Mouse (Mus musculus): ENCODE measurements around the gene Catsperb.
"Not testable (repeated sequence)": the region's sequence is repeated elsewhere in the genome, so short reads cannot be mapped to it uniquely, and the experiment has no call there.

Gene Catsperb

DNA sequence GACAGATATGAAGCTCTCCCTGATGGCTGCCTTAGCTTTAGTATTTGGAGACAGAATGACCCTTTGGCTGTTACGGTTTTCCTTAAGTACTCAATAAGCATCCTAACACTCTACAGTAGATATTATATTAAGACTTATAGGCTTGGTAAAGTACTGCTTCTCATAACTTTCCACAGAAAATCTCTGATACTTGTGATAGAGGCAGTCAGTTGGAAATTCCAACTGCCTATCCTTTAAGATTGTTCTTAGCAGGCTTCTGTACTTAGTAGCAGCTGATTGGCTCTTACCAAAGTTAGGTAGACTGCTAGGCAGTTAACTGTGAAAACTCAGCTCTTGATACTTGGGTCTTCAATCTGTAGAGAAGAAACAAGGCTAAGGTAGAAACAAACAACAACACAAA lies at the start of gene Catsperb:
TSS of gene Catsperb (plus strand) at position 301 of the 400 bp plus-strand sequence.
- not testable (repeated sequence) for DNase-seq

DNA sequence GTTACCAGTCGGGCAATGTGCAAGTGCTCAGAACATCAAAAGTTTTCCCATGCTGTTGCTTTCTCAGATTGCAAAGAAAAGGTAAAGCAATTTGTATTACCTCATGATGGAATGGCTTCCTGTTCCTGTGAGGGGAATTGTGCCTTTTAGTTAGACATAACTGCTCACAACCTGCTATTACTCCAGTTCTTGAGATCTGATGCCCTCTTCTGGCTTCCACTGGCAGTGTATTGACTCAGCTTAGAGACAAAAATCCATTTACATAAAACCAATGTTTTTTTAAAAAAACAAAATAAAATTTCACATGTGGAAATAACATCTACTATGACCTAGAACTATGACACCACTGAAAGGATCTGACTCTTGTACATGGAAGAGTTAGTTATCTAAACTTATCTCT lies 43.0 kb upstream of the Catsperb start:
- DNase-seq = peak; percentile 0

DNA sequence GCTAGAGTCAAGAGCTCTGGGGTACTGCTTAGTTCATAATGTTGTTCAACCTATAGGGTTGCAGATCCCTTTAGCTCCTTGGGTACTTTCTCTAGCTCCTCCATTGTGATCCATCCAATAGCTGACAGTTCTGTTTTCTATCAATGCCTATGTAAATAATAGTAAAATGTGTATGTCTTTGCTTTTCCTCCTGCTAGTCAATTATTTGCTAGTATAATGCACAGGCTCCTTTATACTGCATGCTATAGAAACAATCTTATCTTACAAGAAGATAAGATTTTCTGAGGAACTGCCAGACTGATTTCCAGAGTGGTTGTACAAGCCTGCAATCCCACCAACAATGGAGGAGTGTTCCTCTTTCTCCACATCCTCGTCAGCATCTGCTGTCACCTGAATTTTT lies 23.0 kb upstream of the Catsperb start:
- not testable (repeated sequence) for DNase-seq

DNA sequence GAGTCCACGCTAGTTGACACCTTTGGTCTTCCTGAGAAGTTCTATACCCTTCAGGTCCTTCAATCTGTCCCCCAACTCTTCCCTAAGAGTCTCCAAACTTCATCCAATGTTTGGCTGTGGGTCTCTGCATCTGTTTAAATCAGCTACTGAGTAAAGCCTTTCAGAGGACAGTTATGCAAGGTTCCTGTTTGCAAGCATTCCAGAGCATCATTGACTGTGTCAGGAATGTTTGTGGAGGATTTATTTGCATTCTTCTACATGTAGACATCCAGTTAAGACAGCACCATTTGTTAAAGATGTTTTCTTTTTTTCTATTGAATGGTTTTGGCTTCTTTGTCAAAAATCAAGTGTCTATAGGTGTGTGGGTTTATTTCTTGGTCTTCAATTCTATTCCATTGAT lies 21.7 kb downstream of the Catsperb start:
- DNase-seq = no peak

DNA sequence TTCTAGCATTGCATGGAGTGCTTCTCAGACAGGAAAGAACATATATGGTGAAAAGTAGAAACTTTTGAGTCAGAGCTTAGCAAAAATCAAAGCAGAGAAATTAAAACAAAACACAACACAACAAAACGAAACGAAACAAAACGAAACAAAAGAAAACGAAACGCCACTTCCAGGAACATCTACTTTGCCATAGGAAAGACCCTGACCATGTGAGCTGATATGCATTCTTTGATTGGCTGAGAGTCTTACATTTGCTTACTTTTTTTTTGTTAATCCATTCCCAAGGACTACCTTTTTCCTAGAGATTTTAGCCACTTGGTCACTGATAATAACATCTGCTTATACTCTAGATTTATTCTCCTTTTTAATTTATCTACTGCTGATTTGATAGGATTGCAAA lies 57.6 kb downstream of the Catsperb start:
- no peak for DNase-seq

DNA sequence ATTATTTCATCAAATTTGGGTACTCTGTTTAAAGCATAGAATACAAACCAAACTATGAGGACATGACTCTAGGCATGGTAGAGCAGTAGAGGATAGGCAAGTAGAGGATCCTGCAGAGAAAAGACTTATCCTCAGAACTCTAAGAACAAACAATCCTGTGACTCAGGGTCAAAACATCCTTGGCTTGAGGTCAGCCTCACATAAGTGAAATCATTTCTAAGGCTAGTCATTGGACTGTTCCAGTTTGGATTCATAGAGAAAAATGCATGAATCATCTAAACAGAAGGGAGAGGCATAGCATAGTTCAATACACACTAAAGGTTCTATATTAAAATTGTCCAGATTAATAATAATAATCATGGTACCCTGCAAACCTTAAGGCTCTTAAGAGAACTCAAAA lies 79.1 kb downstream of the Catsperb start:
- DNase-seq = no peak

DNA sequence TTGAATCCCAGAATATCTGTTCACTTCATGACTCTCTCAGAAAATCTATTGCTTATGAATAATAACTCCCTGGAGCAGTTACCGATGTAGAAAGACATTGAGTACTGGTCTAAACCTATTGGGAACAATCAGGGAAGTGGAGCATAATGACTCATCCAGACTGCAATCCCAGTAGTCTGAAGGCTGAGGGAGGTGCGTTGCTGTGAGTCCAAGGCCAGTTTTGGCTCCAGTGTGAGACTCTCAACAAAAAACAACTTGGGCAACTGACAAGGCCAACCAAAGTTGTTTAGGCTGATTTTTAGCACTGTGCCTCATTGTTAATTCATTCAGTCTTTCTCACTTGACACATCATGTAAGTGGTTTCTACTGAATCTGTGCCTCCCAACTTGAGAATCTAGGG lies 106.9 kb downstream of the Catsperb start:
- not testable (repeated sequence) for DNase-seq

DNA sequence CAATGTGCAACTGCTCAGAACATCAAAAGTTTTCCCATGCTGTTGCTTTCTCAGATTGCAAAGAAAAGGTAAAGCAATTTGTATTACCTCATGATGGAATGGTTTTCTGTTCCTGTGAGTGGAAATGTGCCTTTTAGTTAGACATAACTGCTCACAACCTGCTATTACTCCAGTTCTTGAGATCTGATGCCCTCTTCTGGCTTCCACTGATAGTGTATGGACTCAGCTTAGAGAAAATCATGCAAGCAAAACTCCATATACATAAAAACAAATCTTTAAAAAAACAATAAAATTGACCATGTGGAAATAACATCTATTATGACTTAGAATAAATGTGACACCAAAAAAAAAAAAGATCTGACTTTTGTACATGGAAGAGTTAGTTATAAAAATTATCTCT lies 202.2 kb downstream of the Catsperb start:
- DNase-seq = not testable (repeated sequence)

DNA sequence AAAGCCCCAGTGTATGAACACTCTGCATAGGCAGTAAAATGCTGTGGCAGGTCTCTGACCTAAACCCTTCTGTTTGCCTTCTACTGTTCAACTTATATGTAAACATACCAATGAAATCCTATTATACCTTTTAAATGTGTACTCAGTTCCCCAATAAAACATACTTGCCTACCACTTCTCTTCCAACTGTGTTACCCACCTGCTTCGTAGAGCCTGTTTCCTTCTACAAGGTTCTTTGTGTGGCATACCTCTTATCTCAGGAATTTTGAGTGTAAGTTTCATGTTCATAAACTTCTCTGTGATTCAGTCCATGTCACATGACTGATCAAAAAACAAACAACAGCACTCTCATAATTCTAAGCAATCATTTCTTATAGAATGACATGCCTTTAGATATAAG lies 228.7 kb downstream of the Catsperb start:
- DNase-seq = no peak

DNA sequence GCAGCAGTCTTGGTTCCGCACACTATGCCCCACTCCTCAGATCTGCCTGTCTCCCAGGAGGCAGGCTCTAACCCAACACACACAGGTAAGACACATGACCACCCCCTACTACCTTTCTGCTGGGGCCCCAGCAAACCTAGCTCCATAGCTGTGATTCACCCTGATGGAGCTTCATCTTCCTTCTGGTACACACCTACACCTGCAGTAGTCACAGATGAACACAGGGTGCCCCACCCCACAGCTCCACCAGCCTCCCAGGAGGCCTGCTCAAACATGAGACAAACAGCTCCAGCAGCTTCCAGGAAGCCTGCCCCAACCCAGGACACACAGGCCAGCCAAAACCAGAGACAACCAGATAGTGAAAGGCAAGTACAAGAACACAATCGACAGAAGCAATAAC lies 263.0 kb downstream of the Catsperb start:
- DNase-seq = no peak

Measured in kidney, postnatal 14 days (tissue).